Mouse (Mus musculus): ENCODE data around the gene Shroom3. TPM values are rescaled to one million over a fixed set of nuclear protein-coding genes. Genes with fewer than 3 reads are reported as not detected.

The Shroom3 gene
- total RNA-seq, 2 experiments from 2014 or later: 1.7 to 2.7 TPM

GRCm38 (mm10) chr5:92988769-92989356, 305.6 kb downstream of the Shroom3 start:
- no peak for DNase-seq (ENCODE audit: extremely low spot score in 1 of 2, low spot score in 1 of 2)

DNA sequence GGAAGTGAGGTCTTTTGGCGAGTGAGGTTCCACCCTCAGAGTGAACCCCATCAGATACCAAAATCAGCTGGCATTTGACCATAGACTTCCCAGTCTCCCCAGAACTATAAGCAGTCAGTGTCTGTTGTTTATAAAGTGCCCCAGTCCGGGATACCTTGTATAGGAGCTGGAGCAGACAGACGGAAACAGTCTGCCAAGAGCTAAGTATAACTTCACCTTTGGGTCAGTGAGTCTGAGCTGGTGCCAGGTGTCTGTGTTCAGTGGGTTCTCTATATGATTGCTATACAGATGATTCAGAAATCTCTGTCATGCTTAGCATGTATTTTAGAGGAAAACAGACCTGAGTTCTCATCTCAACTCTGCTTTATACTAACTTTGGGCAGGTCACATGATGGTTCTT, 308.9 kb downstream of the Shroom3 start:
- no peak for DNase-seq (ENCODE audit: extremely low spot score in 1 of 2, low spot score in 1 of 2)

DNA sequence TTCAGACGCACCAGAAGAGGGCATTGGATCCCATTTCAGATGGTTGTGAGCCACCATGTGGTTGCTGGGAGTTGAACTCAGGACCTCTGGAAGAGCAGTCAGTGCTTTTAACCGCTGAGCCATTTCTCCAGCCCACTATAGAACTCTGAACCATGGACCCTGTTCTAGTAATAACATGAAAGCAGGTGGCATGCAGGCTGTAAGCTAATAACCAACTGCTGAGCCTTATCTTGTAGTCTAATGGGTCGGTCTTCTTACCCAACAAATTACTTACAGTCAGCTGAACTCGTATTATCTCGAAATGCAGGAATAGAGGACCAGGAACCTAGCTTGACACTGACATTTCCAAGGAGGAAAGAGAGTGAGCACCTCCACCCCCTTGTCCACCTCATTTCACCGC, 311.1 kb downstream of the Shroom3 start:
- DNase-seq (ENCODE audit: extremely low spot score in 1 of 2, low spot score in 1 of 2): no peak

GRCm38 (mm10) chr5:92994861-92995260, 311.6 kb downstream of the Shroom3 start:
- no peak for DNase-seq (ENCODE audit: extremely low spot score in 1 of 2, low spot score in 1 of 2)

DNA sequence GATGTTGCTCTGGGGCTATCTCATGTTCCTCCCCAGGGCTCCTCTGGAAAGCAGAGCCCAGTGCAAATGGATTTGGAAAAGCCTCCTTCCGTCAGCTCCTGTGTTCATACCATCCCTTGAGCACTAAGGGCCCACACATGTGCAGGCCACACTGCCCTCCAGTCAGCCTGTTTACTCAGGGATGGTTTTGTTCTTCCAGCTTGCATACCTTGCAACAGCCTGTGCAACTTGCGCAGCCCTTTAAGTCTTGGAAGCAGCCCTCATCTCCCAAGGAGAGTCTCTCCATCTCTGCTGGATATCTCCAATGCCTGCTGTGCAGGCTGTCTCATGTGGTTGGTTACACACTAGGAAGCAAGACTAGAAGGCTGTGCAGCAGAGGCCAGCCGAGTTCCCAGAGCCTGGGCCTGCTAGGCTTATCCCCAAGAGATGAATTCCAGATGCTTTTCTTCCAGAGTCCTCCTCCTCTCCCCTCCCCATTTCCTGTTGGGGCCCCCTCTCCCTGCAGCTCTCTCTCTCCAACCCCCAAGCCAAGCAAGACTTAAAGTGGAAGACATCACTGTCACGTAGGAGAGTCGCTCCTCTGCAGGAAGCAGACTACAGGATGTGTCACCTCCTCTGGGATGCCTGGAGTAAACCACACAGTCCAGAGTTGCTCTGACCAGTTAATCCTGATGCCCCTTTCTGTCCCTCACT, 314.3 kb downstream of the Shroom3 start:
- DNase-seq (ENCODE audit: extremely low spot score in 1 of 2, low spot score in 1 of 2): no peak

GRCm38 (mm10) chr5:92998494-92999016, 315.3 kb downstream of the Shroom3 start:
- DNase-seq (ENCODE audit: extremely low spot score in 1 of 2, low spot score in 1 of 2): no peak

- DNase-seq (ENCODE audit: extremely low spot score in 1 of 2, low spot score in 1 of 2): no peak
These were observed 316.8 kb downstream of the Shroom3 start for GRCm38 (mm10) chr5:93000060-93000459.

DNA sequence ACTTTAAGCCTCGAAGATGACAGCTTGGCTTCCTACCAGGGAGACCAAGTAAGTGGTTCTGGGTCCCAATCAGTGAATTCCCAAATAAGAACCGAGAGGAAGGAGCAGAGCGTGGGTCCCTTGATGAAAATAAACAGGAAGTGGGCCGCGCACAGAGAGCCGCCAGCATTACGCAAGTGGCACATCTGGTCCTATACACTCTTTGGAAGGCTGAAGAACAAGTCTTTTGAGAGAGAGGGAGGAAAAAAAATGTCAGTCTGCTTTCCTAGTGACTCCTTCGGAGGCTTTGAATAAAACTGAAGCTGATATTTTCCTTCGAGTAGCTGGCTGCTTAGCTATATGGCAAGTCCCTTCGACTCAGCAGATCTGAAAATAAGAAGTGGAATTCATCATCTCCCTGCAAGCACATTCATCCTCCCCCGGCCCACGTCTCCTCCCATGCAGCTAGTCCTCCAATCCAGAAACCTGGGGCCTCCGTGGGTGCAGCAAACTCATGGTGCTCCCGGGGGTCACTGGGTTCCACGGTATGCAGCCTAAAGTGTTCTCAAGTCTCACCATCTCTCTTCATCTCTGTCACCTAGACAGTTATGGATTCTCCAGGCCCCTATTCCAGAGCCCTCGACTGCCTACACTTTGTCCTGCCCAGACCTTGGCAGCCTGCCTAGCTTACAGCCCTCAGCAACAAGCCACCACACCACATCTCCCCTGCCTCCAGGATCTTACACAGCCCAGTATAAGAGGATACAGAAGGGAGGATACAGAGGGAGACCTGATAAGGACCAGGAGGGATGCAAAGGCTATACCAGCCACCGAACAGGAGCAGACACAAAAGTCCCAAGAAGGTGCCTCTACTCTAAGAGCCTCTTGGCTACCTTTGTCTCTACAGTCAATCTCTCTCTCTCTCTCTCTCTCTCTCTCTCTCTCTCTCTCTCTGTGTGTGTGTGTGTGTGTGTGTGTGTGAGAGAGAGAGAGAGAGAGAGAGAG, 317.8 kb downstream of the Shroom3 start:
- no peak for DNase-seq (ENCODE audit: extremely low spot score in 1 of 2, low spot score in 1 of 2)

- DNase-seq (ENCODE audit: extremely low spot score in 1 of 2, low spot score in 1 of 2): no peak
These were observed 319.4 kb downstream of the Shroom3 start for GRCm38 (mm10) chr5:93002615-93003014.

DNA sequence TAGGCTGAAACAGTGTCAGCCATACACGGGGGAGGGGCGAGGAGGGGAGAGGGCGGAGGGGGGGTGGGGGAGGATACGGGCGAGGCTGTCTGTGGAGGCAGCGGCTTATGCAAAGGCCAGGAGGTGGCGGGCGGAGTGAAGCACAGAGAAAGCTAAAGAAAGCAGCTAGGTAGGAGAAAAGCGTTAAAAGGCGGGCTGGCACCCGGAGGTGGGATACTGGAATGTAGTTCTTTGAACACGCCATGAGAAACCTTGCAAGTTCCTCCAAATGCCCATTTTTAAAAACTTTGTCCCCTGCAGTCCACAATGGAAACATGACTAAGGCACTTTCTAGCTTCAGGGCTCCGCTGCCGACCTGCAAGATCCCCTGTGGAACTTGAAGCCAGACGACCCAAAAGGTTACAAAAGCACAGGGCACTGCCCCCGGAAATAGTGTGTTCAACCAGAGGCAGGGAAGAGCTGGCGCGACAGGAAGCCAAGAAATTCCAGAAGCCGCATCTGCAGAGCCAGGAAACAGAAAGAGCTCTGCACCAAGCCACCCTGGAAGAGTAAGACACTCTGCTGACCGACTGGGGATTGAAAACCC, 322.1 kb downstream of the Shroom3 start:
- no peak for DNase-seq (ENCODE audit: extremely low spot score in 1 of 2, low spot score in 1 of 2)

GRCm38 (mm10) chr5:93005815-93006341, 322.6 kb downstream of the Shroom3 start:
- DNase-seq (ENCODE audit: extremely low spot score in 1 of 2, low spot score in 1 of 2): no peak

GRCm38 (mm10) chr5:93008256-93008655, 325.0 kb downstream of the Shroom3 start:
- DNase-seq (ENCODE audit: extremely low spot score in 1 of 2, low spot score in 1 of 2): no peak

Small RNAs within 50 kb of the gene (microRNA-seq; reads per million reads assigned to microRNA genes)
- gene Mir1961: 0 reads per million in 2 experiments

Other genes starting within 250 kb of the Shroom3 start
- gene Nup54, start 248.2 kb upstream of the Shroom3 start, total RNA-seq (2021): 10 to 100 TPM; 30.0 to 38.5 TPM
- 10 to 100 TPM; 91.2 to 92.7 TPM for gene Scarb2, start 176.6 kb upstream of the Shroom3 start, total RNA-seq (2021)
- gene Fam47e, start 128.4 kb upstream of the Shroom3 start, total RNA-seq (2021): under 1 TPM in 1 of 2 experiments, not detected in 1; 0.42 TPM
- gene Stbd1, start 80.4 kb upstream of the Shroom3 start, total RNA-seq (2021): 1 to 10 TPM; 2.2 to 2.7 TPM
- 1 to 10 TPM in 1 of 2 experiments, under 1 TPM in 1; 0.49 to 1.0 TPM for gene Ccdc158, start 8.2 kb upstream of the Shroom3 start, total RNA-seq (2021)

Measured in layer of hippocampus, postnatal 25 days (tissue).